Mouse (Mus musculus) liver, postnatal 0 days (tissue): Measurements from ENCODE around the gene Stx8. TPM values are rescaled to one million over a fixed set of nuclear protein-coding genes. Genes with fewer than 3 reads are reported as not detected.

Source experiments
- ATAC-seq: fragments of 200-750 bp; cut with Nextera tagmentation; 2 replicates; pipeline ENCODE4 v1.8.0; 2017; ENCODE audit warnings: mild to moderate bottlenecking, moderate library complexity
- DNase-seq: peaks from one replicate; pipeline ENCODE4 v3.0.0-alpha.2; 2016
- H3K27ac ChIP-seq: fragments of 300-500 bp; sonication (generic); 2 replicates; pipeline ENCODE4 v1.5.1; 2014; ENCODE audit warnings: antibody characterized with exemption, moderate library complexity, mild to moderate bottlenecking, low read depth
- H3K27me3 ChIP-seq: fragments of 300-500 bp; sonication (generic); 2 replicates; pipeline ENCODE4 v1.6.1; 2014; ENCODE audit warnings: low read length, control low read depth, mixed read lengths; ENCODE audit not compliant: insufficient read depth
- H3K36me3 ChIP-seq: fragments of 300-500 bp; sonication (generic); replicated peaks from 2 replicates; pipeline ENCODE4 v1.6.1; 2014; ENCODE audit warnings: mild to moderate bottlenecking, control low read depth, low read length, moderate library complexity, mixed read lengths; ENCODE audit not compliant: insufficient read depth
- H3K4me1 ChIP-seq: fragments of 300-500 bp; sonication (generic); 2 replicates; pipeline ENCODE4 v1.6.1; 2014; ENCODE audit warnings: antibody characterized with exemption, mild to moderate bottlenecking, control low read depth; ENCODE audit not compliant: insufficient read depth
- H3K4me2 ChIP-seq: fragments of 300-500 bp; sonication (generic); 2 replicates; pipeline ENCODE4 v1.6.1; 2014; ENCODE audit warnings: low read depth, mild to moderate bottlenecking, low read length, moderate library complexity, mixed read lengths
- H3K4me3 ChIP-seq: fragments of 300-500 bp; sonication (generic); 2 replicates; pipeline ENCODE4 v1.5.1; 2014; ENCODE audit warnings: low read depth, low read length
- H3K9ac ChIP-seq: fragments of 300-500 bp; sonication (generic); replicated peaks from 2 replicates; pipeline ENCODE4 v1.6.1; 2014; ENCODE audit warnings: mild to moderate bottlenecking, moderate library complexity
- H3K9me3 ChIP-seq: fragments of 300-500 bp; sonication (generic); 2 replicates; pipeline ENCODE4 v1.6.1; 2016; ENCODE audit warnings: mild to moderate bottlenecking, control low read depth, low read length, mixed read lengths
- CTCF ChIP-seq: sonication (generic); IDR thresholded peaks from 2 replicates; pipeline ENCODE4 v1.5.1; 2016; ENCODE audit warnings: antibody characterized with exemption, low read depth
- EP300 ChIP-seq: IDR thresholded peaks from 2 replicates; pipeline ENCODE4 v1.6.1; 2016; ENCODE audit warnings: antibody characterized with exemption, low read depth, mild to moderate bottlenecking
- WGBS: fragments of 180-500 bp; shearing (Covaris S2); extraction: QIAGEN DNeasy Blood & Tissue Kit; methylation state at CpG from one replicate; pipeline ENCODE4 v1.1.7; 2014; ENCODE audit not compliant: insufficient replicate concordance; 5-methylcytosine and 5-hydroxymethylcytosine counted together
- polyA plus RNA-seq: library from polyadenylated mRNA; unstranded; fragments of >200 nt; fragmentation: Nextera tagmentation; extraction: Ambion mirVana; gene quantifications from 2 replicates; pipeline ENCODE4 v1.2.1, GENCODE M21; 2015

Stx8 gene
- polyA plus RNA-seq, 1 experiment from 2014 or later, result 27.4 TPM

DNA sequence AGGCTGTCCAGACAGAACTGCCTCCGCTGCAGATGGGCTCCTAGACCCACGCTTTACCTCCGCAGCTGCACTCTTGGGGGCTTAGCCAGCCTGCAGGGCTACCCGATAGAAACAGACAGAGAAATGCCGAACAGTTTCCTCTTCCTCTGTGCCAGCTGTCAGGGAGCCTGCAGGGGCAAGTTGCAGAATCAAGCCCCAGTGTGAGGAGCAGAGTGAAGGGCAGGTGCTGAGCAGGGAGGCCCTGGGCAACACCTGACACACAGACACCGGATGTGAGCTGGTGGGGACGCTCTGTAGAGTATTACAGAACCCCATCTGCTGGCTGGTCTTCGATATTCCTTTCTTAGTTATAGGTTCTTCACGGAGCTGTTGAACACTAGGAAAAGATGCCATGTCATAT, 160.1 kb downstream of the Stx8 start:
- no peaks in the 10 kb centered on the region for H3K9me3 ChIP-seq
- no peak overlapping the region for H3K9ac ChIP-seq
- H3K36me3 ChIP-seq, result no peaks in the 10 kb centered on the region
- H3K27ac ChIP-seq, result no peak overlapping the region
- TF ChIP-seq EP300 (no peak), CTCF (no peak)
- no peak overlapping the region for H3K4me3 ChIP-seq
- DNase-seq (peak; percentile 20), ATAC-seq (no peak)
- no peaks in the 10 kb centered on the region for H3K4me1 ChIP-seq
- no peaks in the 10 kb centered on the region for H3K27me3 ChIP-seq
- WGBS, result 73% methylated on average over 9 of the region's 9 CpGs
- H3K4me2 ChIP-seq, result no peak overlapping the region

DNA sequence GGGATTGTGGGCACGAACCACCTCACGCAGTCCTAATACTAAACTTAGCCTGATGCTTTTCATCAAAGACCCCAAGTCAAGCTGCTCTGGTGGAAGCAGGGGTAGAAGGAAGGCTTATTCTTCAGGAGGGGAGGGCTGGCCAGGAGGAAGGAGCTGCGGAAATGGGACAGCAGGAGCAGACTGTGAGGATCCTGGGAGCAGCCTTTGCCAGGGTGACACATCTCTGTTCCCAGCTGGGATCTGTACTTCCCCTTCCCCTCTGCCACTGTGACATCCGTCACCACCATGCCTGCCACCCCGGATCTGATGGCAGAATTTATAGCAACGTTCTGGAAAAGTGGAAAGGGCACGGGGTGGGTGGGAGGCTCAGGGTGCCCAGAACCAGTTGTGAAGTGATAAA, 168.5 kb downstream of the Stx8 start:
- no peak for ATAC-seq
- no peak overlapping the region for H3K27ac ChIP-seq
- TF ChIP-seq CTCF, result no peak
- no peak for TF ChIP-seq EP300
- H3K9me3 ChIP-seq, result no peaks in the 10 kb centered on the region
- H3K4me2 ChIP-seq, result no peak overlapping the region
- no peak for DNase-seq
- H3K27me3 ChIP-seq, result no peaks in the 10 kb centered on the region
- no peaks in the 10 kb centered on the region for H3K4me1 ChIP-seq
- no peak overlapping the region for H3K9ac ChIP-seq
- 65% methylated on average over 7 of the region's 7 CpGs for WGBS
- no peaks in the 10 kb centered on the region for H3K36me3 ChIP-seq
- no peak overlapping the region for H3K4me3 ChIP-seq

DNA sequence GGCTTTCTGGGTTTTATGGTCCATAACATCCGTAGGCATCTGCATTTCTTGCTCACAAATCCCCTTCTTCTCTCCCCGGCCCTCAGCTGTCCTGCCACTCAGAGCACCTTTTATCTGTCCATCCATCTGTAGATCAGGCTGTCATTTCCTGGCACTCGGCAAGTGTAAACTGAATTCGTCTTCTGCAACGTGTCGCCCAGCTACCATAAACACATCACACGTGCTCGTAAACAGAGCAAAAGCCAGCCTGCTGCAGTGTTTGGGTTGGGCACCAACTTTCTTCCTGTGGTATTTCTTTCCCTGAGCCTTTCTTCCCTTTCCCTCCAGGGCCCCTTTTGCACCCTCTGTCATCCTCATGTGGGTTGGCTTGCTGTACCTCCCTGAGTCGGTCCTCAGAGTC, 169.4 kb downstream of the Stx8 start:
- H3K4me2 ChIP-seq, result no peak overlapping the region
- no peak overlapping the region for H3K27ac ChIP-seq
- no peaks in the 10 kb centered on the region for H3K4me1 ChIP-seq
- H3K9ac ChIP-seq, result no peak overlapping the region
- 37% methylated on average over 9 of the region's 9 CpGs for WGBS
- no peak for DNase-seq
- no peaks in the 10 kb centered on the region for H3K27me3 ChIP-seq
- TF ChIP-seq CTCF, result no peak
- TF ChIP-seq EP300, result no peak
- no peaks in the 10 kb centered on the region for H3K9me3 ChIP-seq
- no peaks in the 10 kb centered on the region for H3K36me3 ChIP-seq
- ATAC-seq, result no peak
- H3K4me3 ChIP-seq, result no peak overlapping the region

DNA sequence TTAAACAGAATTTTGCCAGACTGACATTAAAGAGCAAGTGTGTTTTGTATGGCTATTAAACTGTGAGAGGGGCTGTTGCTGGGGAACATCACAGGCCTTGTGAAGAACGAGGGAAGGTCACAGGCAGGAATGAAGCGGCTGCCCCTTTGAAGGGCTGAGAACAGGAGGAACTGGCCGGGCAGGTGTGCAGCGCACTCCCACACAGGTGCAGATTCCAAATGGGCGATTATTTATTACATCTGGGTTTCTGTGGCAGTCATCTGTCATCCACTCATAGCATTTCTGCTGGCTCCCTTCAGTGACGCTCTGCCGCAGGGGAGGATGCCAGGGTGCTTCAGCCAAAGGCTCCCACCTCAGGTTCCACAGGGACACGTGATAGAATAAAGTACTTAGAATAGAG, 170.7 kb downstream of the Stx8 start:
- H3K9me3 ChIP-seq, result no peaks in the 10 kb centered on the region
- no peak for ATAC-seq
- no peak overlapping the region for H3K9ac ChIP-seq
- no peaks in the 10 kb centered on the region for H3K36me3 ChIP-seq
- no peak overlapping the region for H3K27ac ChIP-seq
- no peak for TF ChIP-seq EP300
- TF ChIP-seq CTCF, result no peak
- no peak for DNase-seq
- 79% methylated on average over 8 of the region's 8 CpGs for WGBS
- no peaks in the 10 kb centered on the region for H3K27me3 ChIP-seq
- no peak overlapping the region for H3K4me2 ChIP-seq
- H3K4me1 ChIP-seq, result no peaks in the 10 kb centered on the region
- H3K4me3 ChIP-seq, result no peak overlapping the region

DNA sequence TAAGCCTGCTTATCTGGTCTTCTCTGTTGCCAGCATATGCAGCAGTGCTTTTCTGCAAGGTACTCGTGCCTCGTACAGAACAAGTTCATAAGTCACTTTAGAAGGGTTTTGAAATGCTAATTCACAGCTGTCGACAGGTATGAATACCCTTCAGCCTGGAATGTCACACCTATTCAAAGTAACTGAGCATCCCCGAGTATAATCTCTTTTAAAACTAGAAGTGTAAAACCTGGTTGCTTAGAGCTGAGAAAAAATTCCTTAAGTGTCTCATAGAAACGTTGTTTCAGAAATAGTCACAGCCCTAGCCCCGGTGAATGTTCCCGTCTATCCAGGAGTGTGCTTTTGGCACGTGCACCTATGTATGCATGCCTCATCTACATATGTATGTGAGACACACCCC, 176.3 kb downstream of the Stx8 start:
- no peak for DNase-seq
- TF ChIP-seq EP300 (no peak), CTCF (no peak)
- Histone ChIP-seq H3K9ac (no peak overlapping the region), H3K9me3 (no peaks in the 10 kb centered on the region), H3K4me1 (no peaks in the 10 kb centered on the region; the same call in 1 of the 2 replicates), H3K4me2 (no peak overlapping the region), H3K4me3 (no peak overlapping the region), H3K36me3 (no peaks in the 10 kb centered on the region), H3K27ac (no peak overlapping the region), H3K27me3 (no peaks in the 10 kb centered on the region)
- WGBS, result 65% methylated on average over 8 of the region's 8 CpGs
- ATAC-seq, result no peak

DNA sequence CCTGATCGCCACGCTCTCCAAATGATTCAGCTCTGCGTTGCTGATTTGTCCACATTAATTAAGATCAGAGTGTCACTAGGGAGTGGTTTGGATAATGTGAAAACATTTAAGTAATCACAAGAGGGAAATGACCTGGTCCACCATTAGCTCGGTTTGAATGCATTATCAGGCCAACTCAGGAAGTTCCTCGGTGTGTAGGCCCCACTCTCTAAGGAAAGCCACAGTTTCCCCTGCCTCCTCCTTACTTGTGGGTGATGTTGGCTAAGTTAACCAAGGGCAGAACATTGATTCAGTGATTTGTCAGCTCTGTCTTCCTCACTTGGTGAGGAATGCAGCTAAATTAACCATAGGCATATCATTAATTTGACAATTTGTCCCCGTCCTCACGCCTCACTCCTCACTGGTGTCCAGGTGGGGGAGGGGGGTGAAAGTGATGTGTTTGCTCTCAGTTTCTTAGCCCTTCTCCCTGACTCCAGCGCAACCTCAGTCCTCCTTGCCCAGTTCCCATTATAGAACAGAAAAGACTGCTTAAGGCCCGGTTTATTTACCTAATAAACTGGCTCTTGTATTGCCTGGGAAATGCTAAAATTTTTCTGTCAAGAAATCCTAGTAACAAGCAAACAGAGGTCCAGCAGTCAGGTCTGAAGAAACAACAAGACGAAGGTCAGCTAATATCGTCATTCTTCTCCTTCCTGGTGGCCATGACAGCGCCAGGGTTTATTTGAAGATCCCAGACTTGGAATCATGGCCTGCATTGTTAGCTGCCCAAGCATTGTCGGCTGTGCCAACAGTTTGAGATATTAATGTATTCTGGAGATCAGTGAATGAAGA, 178.5 kb downstream of the Stx8 start:
- H3K9ac ChIP-seq, result no peak overlapping the region
- no peak overlapping the region for H3K4me2 ChIP-seq
- no peaks in the 10 kb centered on the region for H3K27me3 ChIP-seq
- H3K27ac ChIP-seq, result no peak overlapping the region
- no peak overlapping the region for H3K4me3 ChIP-seq
- H3K9me3 ChIP-seq, result no peaks in the 10 kb centered on the region
- DNase-seq, result no peak
- ATAC-seq, result no peak
- no peaks in the 10 kb centered on the region; the same call in 1 of the 2 replicates for H3K4me1 ChIP-seq
- TF ChIP-seq CTCF, result no peak
- no peak for TF ChIP-seq EP300
- 36% methylated on average over 13 of the region's 13 CpGs for WGBS
- H3K36me3 ChIP-seq, result no peaks in the 10 kb centered on the region
